Mouse (Mus musculus): ENCODE measurements around the gene Pbx1. TPM values are rescaled to one million over a fixed set of nuclear protein-coding genes. Genes with fewer than 3 reads are reported as not detected.

The Pbx1 gene
- polyA plus RNA-seq, 1 experiment from 2014 or later, result 2.0 TPM

DNA sequence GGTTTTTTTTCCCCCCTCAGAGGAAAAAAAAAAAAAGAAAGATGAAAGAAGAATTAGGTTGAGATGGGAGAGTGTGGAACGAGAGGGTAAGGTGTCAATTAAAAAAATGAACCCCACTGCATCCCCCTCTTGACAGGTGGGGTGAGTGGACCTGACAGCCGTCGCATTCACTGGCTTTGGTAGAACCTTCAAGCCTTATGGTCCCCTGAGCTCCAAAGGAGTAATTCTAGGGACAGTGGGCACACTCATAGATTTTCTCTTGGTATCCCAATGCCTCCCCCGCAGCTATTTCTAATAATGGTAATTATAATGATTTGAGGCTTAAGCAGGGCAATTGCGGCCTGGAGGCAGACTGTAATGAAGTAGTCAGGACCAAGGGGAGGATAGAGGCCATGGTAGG, 167.0 kb downstream of the Pbx1 start:
- Histone ChIP-seq H3K36me3 (replicated peaks) (no peaks in the 10 kb centered on the region), H3K9me3 (replicated peaks) (no peaks in the 10 kb centered on the region), H3K27ac (replicated peaks) (no peak overlapping the region), H3K27me3 (peaks cover 10% of the 10 kb centered on the region; the same call in 1 of the 2 replicates), H3K9ac (no peak overlapping the region), H3K4me3 (replicated peaks) (no peak overlapping the region), H3K4me2 (no peak overlapping the region), H3K4me1 (replicated peaks) (no peaks in the 10 kb centered on the region; the same call in 1 of the 2 replicates)
- 71% methylated on average over 5 of the region's 5 CpGs for WGBS (ENCODE audit: insufficient replicate concordance)
- ATAC-seq (ENCODE audit: insufficient read depth), result no peak

GRCm38 (mm10) chr1:168260391-168260790, 171.7 kb downstream of the Pbx1 start:
- no peaks in the 10 kb centered on the region for H3K4me1 ChIP-seq (replicated peaks)
- H3K4me2 ChIP-seq, result no peak overlapping the region
- H3K27me3 ChIP-seq, result peaks cover 8% of the 10 kb centered on the region; the same call in 1 of the 2 replicates
- H3K4me3 ChIP-seq (replicated peaks), result no peak overlapping the region
- no peak overlapping the region for H3K27ac ChIP-seq (replicated peaks)
- H3K9me3 ChIP-seq (replicated peaks), result no peaks in the 10 kb centered on the region
- no peak for ATAC-seq (ENCODE audit: insufficient read depth)
- no peak overlapping the region for H3K9ac ChIP-seq
- WGBS (ENCODE audit: insufficient replicate concordance), result 71% methylated on average over 3 of the region's 3 CpGs
- H3K36me3 ChIP-seq (replicated peaks), result no peaks in the 10 kb centered on the region

- ATAC-seq (ENCODE audit: insufficient read depth), result no peak
- H3K27ac ChIP-seq (replicated peaks), result no peak overlapping the region
- H3K27me3 ChIP-seq, result peaks cover 5% of the 10 kb centered on the region; the same call in 1 of the 2 replicates
- no peaks in the 10 kb centered on the region for H3K4me1 ChIP-seq (replicated peaks)
- H3K9ac ChIP-seq, result no peak overlapping the region
- no peak overlapping the region for H3K4me2 ChIP-seq
- no peaks in the 10 kb centered on the region for H3K9me3 ChIP-seq (replicated peaks)
- WGBS (ENCODE audit: insufficient replicate concordance), result 72% methylated on average over 7 of the region's 7 CpGs
- H3K36me3 ChIP-seq (replicated peaks), result no peaks in the 10 kb centered on the region
- H3K4me3 ChIP-seq (replicated peaks), result no peak overlapping the region
Observed at GRCm38 (mm10) chr1:168258856-168259255, 173.2 kb downstream of the Pbx1 start.

DNA sequence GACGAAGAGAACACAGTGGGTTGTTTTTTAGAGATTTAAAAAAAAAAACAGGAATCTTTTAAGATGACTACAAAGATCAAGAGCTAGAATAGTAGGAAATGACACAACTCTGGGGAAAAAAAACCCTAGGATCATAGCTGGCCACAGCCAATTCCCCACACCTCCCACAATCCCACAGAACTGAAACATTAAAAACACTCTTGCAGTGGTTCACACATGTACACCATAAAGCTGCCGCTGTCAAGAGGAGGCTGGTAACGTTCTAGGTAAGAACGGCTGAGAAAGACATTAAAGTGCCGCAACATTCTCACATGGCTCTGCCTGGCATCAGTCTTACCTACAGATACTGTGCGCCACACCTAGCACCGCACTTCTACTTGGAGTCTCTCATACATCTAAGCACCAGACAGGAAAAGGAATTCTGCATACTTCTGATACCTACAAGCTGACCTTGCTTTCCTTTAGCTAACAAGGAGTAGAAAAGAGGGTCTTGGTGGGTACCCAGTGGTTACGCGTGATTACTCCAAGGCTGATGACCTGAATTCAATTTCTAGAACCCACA, 176.6 kb downstream of the Pbx1 start:
- H3K4me1 ChIP-seq (replicated peaks), result no peaks in the 10 kb centered on the region
- no peaks in the 10 kb centered on the region for H3K36me3 ChIP-seq (replicated peaks)
- no peak overlapping the region for H3K4me3 ChIP-seq (replicated peaks)
- no peak overlapping the region for H3K9ac ChIP-seq
- WGBS (ENCODE audit: insufficient replicate concordance), result 84% methylated on average over 9 of the region's 9 CpGs
- no peak for ATAC-seq (ENCODE audit: insufficient read depth)
- no peak overlapping the region for H3K27ac ChIP-seq (replicated peaks)
- no peaks in the 10 kb centered on the region for H3K9me3 ChIP-seq (replicated peaks)
- H3K4me2 ChIP-seq, result no peak overlapping the region
- no peaks in the 10 kb centered on the region for H3K27me3 ChIP-seq

DNA sequence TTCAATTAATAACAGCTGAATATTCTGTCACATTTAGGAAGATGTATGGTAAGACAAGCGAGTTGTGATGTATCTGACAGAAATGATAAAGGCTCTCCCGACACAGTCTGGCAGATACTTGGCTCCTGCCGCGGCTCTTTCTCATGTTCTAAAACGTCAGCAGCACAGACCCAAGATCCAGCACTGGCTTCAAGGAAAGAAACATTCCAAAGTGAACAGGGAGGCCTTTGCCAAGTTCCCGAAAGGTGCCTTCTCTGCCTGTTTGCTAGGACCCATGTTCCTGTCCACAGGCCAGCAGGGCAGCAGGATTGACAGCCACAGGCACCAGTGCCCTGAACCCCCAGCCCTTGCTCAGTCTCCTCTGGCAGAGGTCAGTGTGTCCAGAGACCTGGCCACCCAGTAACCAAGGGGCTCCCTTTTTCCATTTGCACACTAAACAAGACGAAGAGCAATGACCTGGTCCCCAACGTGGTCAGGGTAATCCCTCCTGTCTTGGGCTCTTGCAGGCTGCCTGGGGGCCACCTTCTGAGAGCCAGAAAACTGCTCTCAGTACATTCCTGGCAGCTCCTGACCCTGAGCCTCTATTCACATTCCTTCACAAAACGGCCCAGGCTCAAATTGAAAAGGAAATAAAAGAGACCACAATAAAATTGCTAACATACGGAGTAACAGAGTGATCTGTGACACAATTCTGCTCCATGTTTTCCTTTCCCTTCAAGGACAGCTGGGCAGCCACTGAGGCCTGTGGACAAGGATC, 184.9 kb downstream of the Pbx1 start:
- no peak overlapping the region for H3K4me2 ChIP-seq
- no peak overlapping the region for H3K9ac ChIP-seq
- no peaks in the 10 kb centered on the region for H3K9me3 ChIP-seq (replicated peaks)
- no peaks in the 10 kb centered on the region for H3K27me3 ChIP-seq
- H3K4me3 ChIP-seq (replicated peaks), result no peak overlapping the region
- H3K36me3 ChIP-seq (replicated peaks), result no peaks in the 10 kb centered on the region
- H3K4me1 ChIP-seq (replicated peaks), result no peaks in the 10 kb centered on the region
- no peak overlapping the region for H3K27ac ChIP-seq (replicated peaks)
- WGBS (ENCODE audit: insufficient replicate concordance), result 59% methylated on average over 10 of the region's 10 CpGs
- ATAC-seq (ENCODE audit: insufficient read depth), result no peak

DNA sequence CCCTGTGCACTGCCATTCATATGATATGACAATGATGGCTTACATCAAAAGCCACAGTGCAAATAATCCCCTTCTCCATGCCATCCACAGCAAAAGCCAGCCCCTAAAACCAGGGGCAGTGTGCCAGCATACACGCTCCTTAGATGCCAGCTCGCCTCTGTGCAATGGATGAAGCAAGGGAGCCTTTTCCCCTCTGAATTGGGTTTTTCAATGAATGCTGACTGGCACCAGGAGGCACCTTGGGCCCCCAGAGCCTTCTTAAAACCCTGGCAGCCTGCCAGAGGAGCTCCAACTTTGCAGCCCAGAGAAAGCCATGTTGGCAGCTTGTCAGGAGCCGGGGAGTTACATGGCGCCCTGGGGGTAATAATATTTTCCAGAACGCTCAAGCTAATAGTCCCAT, 186.5 kb downstream of the Pbx1 start:
- Histone ChIP-seq H3K4me3 (replicated peaks) (no peak overlapping the region), H3K9me3 (replicated peaks) (no peaks in the 10 kb centered on the region), H3K4me2 (no peak overlapping the region), H3K27me3 (no peaks in the 10 kb centered on the region), H3K4me1 (replicated peaks) (no peaks in the 10 kb centered on the region), H3K27ac (replicated peaks) (no peak overlapping the region), H3K9ac (no peak overlapping the region), H3K36me3 (replicated peaks) (no peaks in the 10 kb centered on the region)
- WGBS (ENCODE audit: insufficient replicate concordance), result 70% methylated on average over 5 of the region's 5 CpGs
- ATAC-seq (ENCODE audit: insufficient read depth), result no peak

DNA sequence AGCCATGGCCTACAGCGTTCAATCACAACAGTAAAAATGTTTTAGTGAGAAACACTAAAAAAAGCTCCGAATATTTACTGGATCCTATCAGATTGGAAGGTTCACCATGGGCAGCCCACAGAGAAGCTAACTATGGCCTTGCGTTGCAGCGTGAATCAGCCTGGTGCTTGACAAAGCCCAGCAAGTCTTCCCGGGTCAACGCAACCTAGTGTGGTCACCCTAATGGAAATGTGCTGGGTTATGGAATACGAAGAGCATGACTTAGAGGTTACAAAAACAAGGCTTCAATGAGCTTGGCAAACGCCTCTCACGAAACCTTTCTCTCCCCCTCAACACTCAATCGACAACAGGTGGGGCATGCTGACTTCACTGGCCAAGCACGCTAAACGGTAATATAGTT, 188.3 kb downstream of the Pbx1 start:
- Histone ChIP-seq H3K27ac (replicated peaks) (no peak overlapping the region), H3K4me1 (replicated peaks) (no peaks in the 10 kb centered on the region), H3K4me3 (replicated peaks) (no peak overlapping the region), H3K4me2 (no peak overlapping the region), H3K36me3 (replicated peaks) (no peaks in the 10 kb centered on the region), H3K9me3 (replicated peaks) (no peaks in the 10 kb centered on the region), H3K27me3 (no peaks in the 10 kb centered on the region), H3K9ac (no peak overlapping the region)
- 78% methylated on average over 12 of the region's 12 CpGs for WGBS (ENCODE audit: insufficient replicate concordance)
- ATAC-seq (ENCODE audit: insufficient read depth), result no peak

- Histone ChIP-seq H3K4me3 (replicated peaks) (no peak overlapping the region), H3K27ac (replicated peaks) (no peak overlapping the region), H3K27me3 (no peaks in the 10 kb centered on the region), H3K4me1 (replicated peaks) (no peaks in the 10 kb centered on the region), H3K4me2 (no peak overlapping the region), H3K36me3 (replicated peaks) (no peaks in the 10 kb centered on the region), H3K9me3 (replicated peaks) (no peaks in the 10 kb centered on the region), H3K9ac (no peak overlapping the region)
- no peak for ATAC-seq (ENCODE audit: insufficient read depth)
- 67% methylated on average over 7 of the region's 7 CpGs for WGBS (ENCODE audit: insufficient replicate concordance)
Observed at GRCm38 (mm10) chr1:168243068-168243467, 189.0 kb downstream of the Pbx1 start.

- H3K4me2 ChIP-seq, result no peak overlapping the region
- no peaks in the 10 kb centered on the region for H3K4me1 ChIP-seq (replicated peaks)
- H3K36me3 ChIP-seq (replicated peaks), result no peaks in the 10 kb centered on the region
Observed at GRCm38 (mm10) chr1:168241316-168241715, 190.8 kb downstream of the Pbx1 start.

GRCm38 (mm10) chr1:168240846-168241245, 191.2 kb downstream of the Pbx1 start:
- Histone ChIP-seq H3K4me3 (replicated peaks) (no peak overlapping the region), H3K4me1 (replicated peaks) (no peaks in the 10 kb centered on the region), H3K36me3 (replicated peaks) (no peaks in the 10 kb centered on the region), H3K4me2 (no peak overlapping the region), H3K9me3 (replicated peaks) (no peaks in the 10 kb centered on the region), H3K27me3 (no peaks in the 10 kb centered on the region), H3K9ac (no peak overlapping the region), H3K27ac (replicated peaks) (no peak overlapping the region)
- 68% methylated on average over 7 of the region's 7 CpGs for WGBS (ENCODE audit: insufficient replicate concordance)
- ATAC-seq (ENCODE audit: insufficient read depth), result no peak

More at GRCm38 (mm10) chr1:168241316-168241715, 190.8 kb downstream of the Pbx1 start:
- Histone ChIP-seq H3K4me3 (replicated peaks) (no peak overlapping the region), H3K27ac (replicated peaks) (no peak overlapping the region), H3K27me3 (no peaks in the 10 kb centered on the region), H3K9me3 (replicated peaks) (no peaks in the 10 kb centered on the region), H3K9ac (no peak overlapping the region)
- WGBS (ENCODE audit: insufficient replicate concordance), result 50% methylated on average over 7 of the region's 7 CpGs
- ATAC-seq (ENCODE audit: insufficient read depth), result no peak

DNA sequence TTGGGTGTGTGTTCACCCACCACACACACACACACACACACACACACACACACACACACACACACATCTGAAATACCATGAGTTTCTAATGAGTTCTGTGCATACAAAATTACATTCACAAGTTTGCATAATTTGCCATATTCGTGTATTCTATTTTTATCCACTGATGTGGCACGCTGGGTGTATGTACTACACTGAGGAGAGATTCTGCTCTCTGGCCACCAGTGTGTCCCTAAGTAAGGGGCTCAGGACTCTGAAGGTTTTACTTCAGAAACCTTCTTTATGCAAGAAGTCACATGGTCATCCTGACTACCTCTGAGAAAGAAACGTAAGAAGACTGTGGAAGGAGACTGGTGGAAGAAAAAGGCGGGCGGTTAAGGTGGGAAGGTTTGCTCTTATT, 191.7 kb downstream of the Pbx1 start:
- Histone ChIP-seq H3K9me3 (replicated peaks) (no peaks in the 10 kb centered on the region), H3K27ac (replicated peaks) (no peak overlapping the region), H3K4me2 (no peak overlapping the region), H3K9ac (no peak overlapping the region), H3K27me3 (no peaks in the 10 kb centered on the region), H3K4me3 (replicated peaks) (no peak overlapping the region), H3K4me1 (replicated peaks) (no peaks in the 10 kb centered on the region), H3K36me3 (replicated peaks) (no peaks in the 10 kb centered on the region)
- 74% methylated on average over 5 of the region's 5 CpGs for WGBS (ENCODE audit: insufficient replicate concordance)
- ATAC-seq (ENCODE audit: insufficient read depth), result no peak
